Mouse (Mus musculus) NIH3T3 (cell line): ENCODE measurements around the gene Chst3.
"Not testable (repeated sequence)": the region's sequence is repeated elsewhere in the genome, so short reads cannot be mapped to it uniquely, and the experiment has no call there.

ENCODE experiments used
- DNase-seq: peaks from one replicate; pipeline ENCODE4 v3.0.0-alpha.2; 2012; ENCODE audit warnings: low read depth

Chst3 gene

DNA sequence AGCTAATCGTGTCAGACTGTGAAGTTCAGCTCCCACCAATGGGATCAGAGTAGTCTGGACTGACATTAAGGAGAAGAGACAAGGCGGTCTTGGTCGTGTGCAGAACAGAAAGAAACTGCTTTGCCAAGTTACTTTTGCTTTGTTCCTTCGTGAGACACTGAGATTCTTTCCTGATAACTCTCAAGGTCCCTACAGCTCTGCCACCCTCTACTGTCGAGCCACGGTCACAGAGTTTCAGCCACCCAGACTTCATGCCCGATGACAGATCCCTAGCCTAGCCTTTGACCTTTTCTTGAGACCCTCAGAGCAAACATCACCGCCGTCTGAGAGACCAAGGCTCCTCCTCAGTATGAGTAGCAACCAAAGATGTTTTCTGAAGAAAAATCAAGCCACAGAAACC lies 14.9 kb upstream of the Chst3 start:
- no peak for DNase-seq

DNA sequence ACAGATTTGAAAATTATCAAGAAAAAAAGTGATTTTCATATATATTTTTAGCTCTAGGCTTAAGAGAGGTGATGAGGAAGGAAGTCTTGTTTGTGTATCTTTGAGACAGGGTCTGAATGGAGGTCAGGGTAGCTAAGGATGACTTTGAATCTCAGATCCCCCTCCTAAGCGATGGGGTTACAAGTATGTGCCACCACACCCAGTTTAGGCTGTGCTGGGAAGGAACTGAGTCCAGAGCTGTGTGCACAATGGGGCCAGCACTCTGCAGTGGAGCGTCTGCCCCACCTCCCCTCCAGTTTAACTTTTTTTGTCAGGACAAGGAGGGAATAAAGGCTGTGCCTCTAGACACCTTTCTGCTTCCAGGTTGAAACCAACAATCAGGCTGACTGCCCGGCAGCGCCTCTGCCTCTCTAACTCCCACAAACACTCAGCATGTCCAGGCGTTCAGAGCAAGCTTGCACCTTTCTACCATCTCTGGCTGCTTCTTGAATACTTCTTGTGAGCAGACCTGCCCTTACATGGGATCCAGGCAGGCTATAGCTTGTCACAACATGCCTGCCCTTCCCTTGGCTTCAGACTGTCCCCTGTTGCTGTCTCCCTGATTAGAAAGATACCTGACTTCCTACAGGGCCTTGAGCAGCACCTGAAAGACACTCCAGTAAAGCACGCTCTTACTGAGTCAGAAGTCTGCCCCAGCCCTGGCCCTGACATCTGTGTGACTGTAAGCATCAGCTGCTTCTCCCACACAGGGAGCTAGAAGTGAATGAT lies 11.4 kb upstream of the Chst3 start:
- DNase-seq: no peak

DNA sequence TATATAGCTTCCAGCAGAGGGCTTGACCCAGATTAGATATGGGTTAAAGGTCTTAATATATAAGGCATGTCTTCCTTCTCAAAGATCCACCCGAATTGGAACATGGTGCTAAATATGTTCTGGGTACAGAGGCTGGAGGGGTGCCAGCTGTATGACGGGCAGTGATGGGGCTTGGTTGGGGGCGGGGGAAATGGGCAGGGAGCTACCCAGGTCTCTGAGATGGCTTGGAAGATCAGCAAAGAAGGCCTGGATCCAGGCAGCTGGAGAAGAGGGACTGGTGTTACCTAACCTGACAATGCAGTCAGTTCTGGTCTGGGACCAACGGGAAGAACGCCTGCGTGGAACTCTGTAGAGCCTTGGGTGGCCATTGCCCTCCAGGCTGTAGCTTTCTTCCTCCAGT lies 10.1 kb upstream of the Chst3 start:
- no peak for DNase-seq

DNA sequence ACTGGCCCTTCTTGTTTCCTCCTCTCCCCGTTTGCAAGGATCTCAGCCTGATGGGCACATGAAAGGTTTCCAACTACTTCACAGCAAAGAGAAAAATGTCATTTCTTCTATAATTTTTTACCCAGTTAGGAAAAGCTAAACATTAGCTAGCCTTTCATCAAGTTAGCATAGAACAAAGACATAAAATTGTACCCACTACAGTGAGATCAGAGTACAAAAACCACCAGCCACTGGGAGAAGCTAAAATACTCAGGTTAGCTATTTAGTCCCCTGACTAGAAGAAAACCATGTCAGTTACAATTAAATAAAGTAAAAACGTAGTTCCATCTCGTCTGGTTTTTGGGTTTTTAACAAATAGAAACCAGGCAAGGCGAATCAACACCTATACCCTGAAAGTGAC lies 8.6 kb upstream of the Chst3 start:
- no peak for DNase-seq

DNA sequence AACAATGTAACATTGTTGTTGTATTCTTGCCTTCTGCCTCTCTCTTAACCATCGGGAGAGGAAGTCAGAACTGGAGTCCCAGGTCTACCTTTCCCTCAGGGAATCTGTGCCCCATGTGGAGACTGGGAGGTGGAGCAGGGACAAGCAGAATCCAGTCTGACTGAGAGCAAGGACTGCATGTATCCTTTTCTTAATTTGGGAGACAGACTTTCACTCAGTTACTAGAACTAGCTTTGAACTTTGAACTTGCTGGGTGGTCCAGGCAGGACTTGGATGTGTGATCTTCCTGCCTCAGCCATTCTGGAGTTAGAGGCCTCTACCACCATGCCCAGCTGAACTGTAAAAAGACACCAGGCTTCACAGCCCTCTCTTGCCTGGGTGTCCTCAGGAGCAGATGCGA lies 5.5 kb upstream of the Chst3 start:
- no peak for DNase-seq

DNA sequence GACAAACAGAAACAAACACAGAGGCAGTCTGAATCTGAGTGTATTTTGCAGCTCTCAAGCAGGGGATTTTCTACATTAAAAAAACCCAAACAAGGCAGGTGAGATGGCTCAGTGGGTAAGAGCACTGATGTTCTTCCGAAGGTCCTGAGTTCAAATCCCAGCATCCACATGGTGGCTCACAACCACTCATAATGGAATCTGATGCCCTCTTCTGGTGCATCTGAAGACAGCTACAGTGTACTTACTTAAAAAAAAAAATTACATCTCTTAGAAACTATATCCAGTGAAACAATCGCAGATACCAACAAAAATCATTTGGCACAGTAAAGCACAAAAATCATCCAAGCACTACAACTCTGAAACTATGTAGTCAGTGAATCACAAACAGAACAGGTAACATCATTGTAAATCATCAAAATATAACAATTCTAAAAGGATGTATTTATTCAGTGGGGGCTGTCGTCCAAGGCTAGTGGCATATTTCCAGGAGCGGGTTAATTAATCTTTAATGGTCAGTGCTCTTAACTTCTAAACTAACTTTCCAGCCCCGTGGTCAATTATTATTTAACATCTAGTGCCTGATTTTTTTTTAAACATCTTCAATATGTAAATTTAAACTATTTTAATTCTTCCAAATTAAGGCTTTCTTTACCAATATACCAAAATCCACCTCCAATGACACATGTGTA lies 2.7 kb upstream of the Chst3 start:
- DNase-seq: not testable (repeated sequence)

DNA sequence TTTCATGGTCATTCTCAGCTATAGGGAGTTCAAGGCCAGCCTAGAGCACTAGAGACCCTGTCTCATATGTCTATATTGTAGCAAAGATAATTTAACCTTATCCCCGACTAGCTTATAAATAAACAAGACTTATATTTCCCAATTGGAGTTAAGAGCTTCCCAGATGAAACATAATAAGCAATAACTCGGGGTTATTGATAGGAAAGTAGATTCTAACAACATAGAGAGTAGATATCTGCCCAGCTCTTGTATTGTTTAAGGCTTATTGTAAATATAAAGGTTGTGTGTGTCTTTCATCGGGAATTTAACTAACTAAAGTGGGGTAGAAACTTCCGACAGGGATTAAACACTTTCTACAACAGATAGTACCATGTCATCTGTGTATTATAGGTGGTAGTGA lies 1.5 kb upstream of the Chst3 start:
- no peak for DNase-seq

DNA sequence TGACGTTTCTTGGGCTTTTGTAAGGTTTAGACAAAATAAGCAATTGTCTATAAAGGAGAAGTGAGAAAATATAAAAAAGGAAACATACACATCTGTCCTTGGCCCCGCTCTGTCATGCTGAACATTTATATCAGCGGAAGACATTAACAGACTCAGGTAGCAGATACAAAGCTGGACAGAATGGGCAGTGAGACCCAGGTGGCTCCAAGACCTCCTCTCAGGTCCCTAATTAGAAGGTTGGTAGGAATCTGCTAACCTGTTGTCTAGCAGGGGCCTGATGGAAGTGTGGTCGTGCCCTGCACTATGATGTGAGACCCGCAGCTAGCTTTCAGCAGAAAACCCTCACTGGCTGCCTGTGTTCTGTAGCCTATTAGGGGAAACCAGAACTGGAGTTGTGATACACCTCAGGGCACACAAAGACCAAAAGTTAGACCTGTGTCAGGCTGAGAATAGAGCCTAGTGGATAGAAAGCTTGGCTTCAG lies 1.0 kb upstream of the Chst3 start:
- no peak for DNase-seq

DNA sequence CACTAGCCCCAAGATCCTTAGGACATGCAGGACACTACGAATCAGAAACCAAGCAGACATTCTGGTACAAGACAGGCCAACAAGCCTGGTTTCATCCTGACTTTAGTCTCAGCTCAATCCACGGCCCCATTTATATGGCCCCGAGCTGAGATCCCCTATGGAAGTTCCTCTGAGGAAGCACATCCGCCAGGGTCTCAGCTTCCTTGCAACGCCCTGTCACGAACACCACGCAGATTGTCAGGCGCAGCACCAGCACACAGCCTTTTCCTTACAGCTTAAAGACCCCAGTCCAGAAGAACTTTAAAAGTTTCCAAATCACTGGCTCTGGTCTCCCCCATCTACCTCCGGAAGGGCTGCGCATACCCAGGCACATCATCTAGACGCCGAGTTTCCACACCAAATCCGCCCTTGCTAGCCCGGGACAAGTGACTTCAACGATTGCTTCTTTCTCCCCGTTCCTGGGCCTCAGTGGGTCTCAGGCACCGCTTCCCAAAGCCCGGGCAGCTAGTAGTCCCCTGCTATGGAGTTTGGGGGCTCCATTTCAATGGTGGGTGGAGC lies 948 bp downstream of the Chst3 start:
- no peak for DNase-seq

DNA sequence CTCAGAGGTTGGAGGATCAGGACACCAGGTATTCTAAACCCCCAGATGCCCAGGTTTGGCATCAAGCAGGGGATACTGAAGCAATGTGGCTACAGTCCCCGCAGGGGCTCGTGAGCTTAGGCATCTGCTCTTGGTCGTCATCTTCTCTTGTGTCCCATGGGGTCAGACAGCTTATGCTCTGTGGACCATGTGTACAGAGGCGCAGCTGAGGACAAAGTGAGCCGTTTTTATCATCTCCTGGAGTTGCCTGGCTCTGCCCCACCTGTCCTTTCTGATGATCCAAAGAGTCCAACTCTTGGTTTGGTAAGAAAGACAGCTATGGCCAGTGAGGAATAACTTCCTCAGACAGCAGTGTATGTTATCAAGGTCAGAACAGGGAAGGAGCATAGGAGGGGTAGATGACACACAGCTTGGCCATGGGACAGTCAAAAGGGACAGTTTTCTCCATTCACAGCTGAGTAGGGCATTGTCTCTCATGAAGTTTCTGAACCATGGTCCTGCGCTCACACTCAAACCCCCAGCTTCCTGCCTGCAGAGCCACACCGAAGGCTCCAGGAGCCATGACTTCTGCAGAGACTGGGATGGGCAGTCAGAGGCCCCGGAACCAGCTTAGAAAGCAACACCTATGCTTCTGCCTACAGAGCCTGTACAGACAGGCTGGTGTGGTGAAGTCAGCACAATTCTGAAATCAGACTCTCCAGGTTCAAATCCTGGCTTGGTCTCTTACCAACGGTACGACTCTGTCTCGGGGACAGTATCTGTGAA lies 2.5 kb downstream of the Chst3 start:
- DNase-seq: no peak

DNA sequence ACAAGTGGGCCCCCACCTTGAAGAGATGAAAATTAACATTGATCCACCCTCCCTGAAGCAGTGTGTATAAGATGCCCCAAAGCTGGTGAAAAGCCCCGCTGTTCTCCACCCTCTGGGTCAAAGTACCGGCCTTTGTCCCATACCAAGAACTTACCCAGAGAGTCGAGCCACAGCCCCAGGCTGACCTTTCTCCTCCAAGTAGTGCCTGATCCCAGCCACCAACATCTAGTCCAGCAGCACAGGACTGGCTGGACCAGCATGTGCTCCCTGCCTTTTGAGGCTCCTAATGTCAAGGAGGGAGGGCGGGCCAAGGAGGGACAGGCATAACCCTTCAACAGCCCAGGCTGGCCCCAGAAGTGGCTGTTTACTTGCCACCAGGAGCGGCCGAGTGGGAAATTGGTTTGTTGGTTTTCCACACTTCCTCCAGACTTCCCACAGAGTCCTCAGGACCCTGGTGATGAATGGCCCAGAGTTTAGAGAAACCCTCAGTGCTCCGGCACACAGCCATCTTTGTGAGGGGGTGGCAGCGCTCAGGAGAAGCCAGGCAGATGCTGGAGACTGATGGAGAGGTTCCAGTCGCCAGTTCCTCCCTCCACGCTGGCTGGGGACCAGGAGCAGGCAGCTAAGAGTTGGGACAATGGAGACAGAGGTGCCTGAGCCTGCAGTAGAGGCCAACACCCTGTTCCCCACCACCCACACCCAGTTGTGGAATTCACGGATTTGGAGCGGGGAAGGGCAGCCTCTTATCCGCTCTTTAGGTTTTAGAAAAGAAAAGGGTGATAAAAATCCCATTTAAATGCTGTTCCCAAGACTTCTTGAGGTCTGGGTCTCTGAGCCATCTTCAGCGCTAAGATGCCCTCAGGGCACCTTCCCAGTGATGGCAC lies 3.7 kb downstream of the Chst3 start:
- DNase-seq: no peak

DNA sequence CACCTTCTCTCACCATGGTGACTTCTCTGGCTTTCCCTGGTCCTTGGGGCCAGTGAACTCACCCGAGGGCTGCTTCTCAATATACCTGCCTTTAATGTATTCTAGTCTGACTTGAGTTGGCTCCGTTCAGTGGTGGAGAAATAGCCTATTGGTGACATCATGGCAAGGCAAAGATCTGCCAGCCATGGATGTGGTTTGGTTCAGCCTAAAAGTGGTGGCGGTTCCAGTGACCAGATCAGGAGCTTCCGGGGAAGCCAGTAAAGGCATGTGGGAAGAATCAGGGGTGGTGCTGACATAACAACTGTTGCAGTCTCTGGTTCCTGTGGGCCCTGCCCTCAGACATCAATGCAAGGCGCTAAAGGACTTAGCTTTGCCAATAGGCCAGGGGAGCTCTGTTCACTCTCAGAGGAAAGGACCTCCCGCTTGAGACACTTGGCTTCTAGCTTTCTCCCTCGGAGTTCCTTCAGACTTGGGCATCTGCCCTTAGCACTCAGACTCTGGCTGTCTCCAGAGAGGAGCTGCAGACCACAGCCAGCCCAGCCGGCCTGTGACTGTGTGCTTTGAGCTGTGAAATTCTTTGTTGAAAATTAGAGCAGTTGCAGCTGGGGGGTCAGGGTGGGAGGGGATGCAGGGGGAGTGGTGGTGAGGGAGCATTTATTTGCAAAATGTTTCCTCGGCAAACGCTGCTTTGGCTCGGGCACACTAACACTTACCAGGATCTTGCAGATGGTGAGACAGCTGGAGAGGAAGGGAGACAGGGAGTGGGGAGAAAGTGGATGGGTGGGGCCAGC lies 6.3 kb downstream of the Chst3 start:
- DNase-seq: peak; percentile 30

DNA sequence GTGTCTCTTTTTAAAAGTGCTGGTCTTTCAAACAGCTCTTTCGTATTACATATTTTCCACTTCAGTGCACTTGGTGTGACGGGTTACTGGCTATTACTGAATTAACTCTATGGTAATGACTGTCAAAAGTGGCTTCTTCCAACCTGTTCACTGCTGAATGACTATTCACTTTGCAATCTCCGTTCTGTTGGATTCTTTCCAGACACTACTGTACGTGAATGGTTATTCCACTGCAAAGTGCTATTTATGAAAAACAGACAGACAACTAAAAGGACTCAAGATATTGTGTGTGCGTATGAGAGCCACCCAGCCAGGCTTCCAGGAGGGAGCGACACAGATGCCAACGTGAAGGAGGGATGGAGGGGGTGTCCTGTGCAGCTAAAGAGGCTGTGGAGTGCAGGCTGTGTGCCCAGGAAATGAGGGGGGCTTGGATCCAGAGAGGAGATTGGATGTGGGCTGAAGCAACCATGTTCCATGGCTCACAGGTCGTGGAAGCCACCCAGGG lies 7.5 kb downstream of the Chst3 start:
- DNase-seq: peak; percentile 55

DNA sequence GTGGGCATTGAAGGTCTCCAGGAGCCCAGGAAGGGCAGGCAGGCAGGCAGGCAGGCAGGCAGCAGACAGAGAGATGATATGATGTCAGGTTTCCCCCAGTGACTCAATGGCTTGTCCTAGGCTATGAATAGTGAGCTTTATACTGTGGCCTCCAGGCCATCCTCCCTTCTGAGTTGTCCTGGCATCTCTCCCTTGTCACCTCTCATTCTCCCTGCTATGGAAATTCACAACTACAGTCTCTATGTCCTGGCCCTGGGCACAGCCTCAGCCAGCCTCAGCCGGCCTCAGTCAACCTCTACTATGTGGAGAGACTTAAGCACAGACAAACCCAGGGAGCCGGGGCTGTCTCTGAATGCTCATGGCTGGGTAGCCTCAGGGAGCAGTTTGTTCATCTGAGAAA lies 8.6 kb downstream of the Chst3 start:
- DNase-seq: no peak

DNA sequence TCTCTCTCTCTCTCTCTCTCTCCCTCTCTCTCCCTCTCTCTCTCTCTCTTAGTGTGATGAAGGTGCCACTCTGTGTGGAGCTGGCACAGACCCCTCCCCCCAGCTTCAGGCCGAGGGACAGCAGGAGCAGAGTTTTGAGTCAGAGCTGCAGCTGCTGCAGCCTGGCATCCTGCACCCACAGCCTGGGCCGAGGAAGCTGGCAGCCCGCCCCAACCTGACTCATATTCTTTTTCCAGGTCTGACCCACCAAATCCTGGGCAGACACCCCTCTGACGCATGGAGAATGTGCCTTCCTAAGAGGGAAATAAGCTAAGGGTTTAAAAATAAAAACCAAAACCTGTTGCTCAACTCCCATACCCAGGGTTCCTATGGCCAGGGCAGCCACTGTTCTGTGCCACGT lies 9.8 kb downstream of the Chst3 start:
- peak; percentile 98 for DNase-seq

DNA sequence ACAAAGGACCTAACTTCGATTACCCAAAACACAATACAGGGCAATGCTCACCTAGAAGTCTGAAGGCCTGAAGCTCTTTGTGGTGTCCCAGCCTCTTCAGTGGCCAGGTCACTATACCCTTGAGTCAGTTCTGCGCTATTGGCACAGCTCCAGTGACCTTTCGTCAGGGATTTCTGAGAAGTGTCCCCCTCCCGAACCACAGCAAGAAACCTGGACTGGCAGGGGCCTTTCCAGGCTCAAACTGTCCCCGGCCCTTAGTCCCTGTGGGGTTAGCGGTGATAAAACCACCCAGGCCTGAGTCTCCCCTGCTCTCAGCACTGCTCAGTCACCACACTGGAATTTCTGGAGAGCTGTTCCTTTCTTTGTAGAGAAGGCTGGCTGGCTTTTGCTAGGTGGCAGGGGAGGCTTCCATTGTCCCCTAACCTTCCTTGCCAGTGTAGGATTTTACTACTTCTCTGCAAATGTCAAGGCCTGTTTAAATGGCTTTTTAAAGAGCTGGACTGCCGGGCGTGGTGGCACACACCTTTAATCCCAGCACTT lies 11.8 kb downstream of the Chst3 start:
- DNase-seq: peak; percentile 49

DNA sequence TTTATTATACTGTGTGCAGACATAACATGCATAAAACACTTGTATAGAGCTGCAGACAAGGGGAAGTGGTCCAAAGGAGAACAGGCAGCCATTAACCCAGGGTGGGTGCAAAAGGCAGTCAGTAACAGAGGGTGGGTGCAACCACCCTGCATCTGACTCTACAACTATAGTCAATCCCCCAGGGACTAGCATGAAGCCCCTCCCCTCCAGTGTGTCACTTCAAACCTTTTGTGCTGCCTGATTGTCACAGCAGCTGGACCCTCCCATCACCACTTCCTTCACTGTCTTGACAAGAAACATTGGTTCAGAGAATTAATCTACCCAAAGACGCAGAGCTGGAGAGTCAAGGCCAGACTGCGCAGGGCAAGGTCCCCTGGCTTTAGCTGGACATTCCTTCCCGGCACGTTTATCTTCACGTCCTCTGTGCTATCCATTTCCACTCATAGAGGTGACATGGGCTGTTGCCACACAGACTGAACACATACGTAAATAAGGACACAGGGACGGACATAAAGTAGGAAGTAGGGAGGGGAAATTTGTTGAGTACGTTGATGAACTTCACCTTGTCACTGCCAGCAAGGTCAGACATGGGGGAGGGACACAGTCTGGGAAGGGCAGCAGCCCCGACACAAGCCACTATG lies 13.3 kb downstream of the Chst3 start:
- DNase-seq: no peak

DNA sequence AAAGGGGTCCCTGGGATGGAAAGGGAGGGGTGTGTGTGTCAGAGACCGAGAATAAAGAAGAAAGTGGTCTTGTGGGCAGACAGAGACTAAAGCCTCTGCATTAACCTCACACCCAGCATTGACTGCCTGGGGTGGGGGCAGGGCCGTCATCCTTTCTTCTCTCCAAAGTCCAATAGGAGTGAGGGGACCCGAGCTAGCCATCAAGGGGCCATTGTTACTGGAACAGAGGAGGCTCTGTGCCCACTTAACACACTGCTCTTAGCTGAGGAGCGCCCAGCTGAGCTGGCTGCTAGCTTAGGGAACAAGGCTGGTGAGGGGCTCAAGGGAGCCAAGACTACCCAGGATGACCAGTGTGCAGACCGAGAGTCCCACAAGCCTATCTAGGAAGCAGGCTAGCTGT lies 16.3 kb downstream of the Chst3 start:
- DNase-seq: no peak

DNA sequence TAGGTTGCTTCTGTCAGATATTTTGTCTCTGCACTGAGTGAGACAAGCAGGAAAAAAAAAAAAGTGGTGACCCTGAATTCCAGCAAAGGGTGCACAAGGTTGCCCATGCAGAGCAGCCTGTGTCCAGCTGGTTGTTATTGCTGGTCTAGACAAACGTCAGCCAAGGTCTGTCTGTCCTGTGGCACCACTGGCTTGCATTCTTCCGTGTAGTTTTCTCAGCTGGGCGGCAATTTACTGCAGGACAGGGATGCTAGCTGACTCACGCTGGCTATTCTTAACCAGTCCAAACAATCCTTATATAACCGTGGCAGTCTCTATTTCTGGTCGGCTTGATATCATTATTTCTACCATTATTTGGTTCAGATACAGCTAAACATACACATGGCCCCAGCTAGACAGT lies 18.1 kb downstream of the Chst3 start:
- peak; percentile 45 for DNase-seq

DNA sequence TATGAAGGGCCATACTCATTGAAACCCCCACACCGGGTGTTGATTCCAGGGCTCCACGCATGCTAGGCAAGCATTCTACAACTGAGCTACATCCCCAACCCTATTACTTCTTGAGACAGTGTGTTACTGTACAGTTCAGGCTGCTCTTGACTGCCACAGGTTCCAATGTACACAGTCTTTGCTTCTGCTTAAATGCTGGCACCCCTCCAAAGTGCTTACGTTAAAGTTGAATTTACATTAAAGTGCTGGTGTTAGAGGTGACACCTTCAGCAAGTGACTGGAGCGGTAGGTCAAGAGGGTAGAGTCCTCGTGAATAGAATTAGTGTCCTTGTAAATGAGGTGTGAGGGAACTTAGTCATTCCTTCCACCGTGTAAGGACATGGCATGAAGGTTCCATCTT lies 19.7 kb downstream of the Chst3 start:
- no peak for DNase-seq
